ENCODE assay signal across 17 mouse cellular contexts in the genomic region with DNA sequence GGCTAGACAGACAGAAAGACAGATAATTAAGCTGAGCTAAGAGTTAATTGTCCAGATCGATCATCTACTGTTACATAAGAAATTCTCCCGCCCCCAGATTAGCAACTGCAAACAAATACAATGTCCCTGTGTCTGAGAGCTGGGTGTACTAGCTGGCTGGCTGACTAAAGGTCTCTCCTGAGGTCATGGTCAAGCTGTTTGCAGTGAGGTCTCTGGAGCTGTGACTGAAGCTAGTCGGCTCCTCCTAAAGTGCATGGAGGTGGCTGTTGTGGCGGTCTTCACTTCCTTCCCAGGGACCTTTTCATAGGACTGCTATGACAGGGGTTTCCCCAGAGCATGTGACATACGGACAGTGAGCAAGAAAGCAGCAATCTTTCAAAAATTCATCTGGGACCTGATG. TPM values are rescaled to one million over a fixed set of nuclear protein-coding genes. Genes with fewer than 3 reads are reported as not detected.
DNase-seq lines count a peak whose midpoint lies in the region; ATAC-seq and TF ChIP-seq lines count a peak whose summit lies in the region.
"Had no signal": no experiment of that assay in that cellular context is flagged by ENCODE, and none has a peak within 500 bp of the region (broad histone marks: within the 10 kb centered on the region; RNA-seq: fewer than 3 reads in every experiment).

No protein-coding gene starts in this region.

- ATAC-seq in common myeloid progenitor, adult 5-6 weeks (replicated peaks; ENCODE audit: low read depth, poor library complexity, severe bottlenecking): peak; percentile 56
- ATAC-seq in megakaryocyte progenitor cell, adult 5-6 weeks (replicated peaks; ENCODE audit: poor library complexity): peak; percentile 30
- no peak for ATAC-seq in forebrain, embryonic 15.5 days (replicated peaks)
- ATAC-seq: CD4-positive, CD25-positive, alpha-beta regulatory T cell, adult 4 months; forebrain, embryonic 13.5 days had no signal

- H3K27me3 ChIP-seq in liver, adult 2 months (ENCODE audit: control insufficient read depth, insufficient read depth, low read length): no peaks in the 10 kb centered on the region
- H3K27me3 ChIP-seq in forebrain, embryonic 15.5 days: no peaks in the 10 kb centered on the region
- H3K27me3 ChIP-seq: forebrain, embryonic 13.5 days had no signal

- H3K4me3 ChIP-seq in liver, adult 2 months (ENCODE audit: insufficient read depth, low read depth, low read length): no peak overlapping the region
- no peak overlapping the region for H3K4me3 ChIP-seq in forebrain, embryonic 15.5 days
- H3K4me3 ChIP-seq: embryonic facial prominence, embryonic 10.5 days; forebrain, embryonic 13.5 days; hindbrain, embryonic 10.5 days had no signal

- TF ChIP-seq CTCF in liver, adult 2 months (IDR thresholded peaks at IDR 0.05; ENCODE audit: low read depth, low read length): no peak

- TF ChIP-seq POLR2A in liver, adult 2 months (IDR thresholded peaks at IDR 0.05; ENCODE audit: extremely low read depth, insufficient read depth, low read length): no peak

- H3K79me2 ChIP-seq in liver, adult 2 months (ENCODE audit: control insufficient read depth, insufficient read depth, low read length): no peaks in the 10 kb centered on the region

- DNase-seq in liver, adult 2 months (ENCODE audit: extremely low read depth, low read depth, low spot score): peak; percentile 84
- DNase-seq in liver: no peak
- DNase-seq in adrenal gland, postnatal 10 days: peak; percentile 43
- DNase-seq in gastrocnemius, postnatal 36 days: no peak
- DNase-seq in urinary bladder, postnatal 14 days (ENCODE audit: low spot score): no peak
- DNase-seq: cerebellum, postnatal 25 days; kidney, postnatal 36 days; midbrain, embryonic 14.5 days; thymus, adult 18-20 months had no signal

- no peak overlapping the region for H3K27ac ChIP-seq in liver, adult 2 months (replicated peaks; ENCODE audit: insufficient read depth, low read depth, low read length)
- no peak overlapping the region for H3K27ac ChIP-seq in forebrain, embryonic 15.5 days (replicated peaks)
- H3K27ac ChIP-seq: embryonic facial prominence, embryonic 10.5 days; forebrain, embryonic 13.5 days; hindbrain, embryonic 10.5 days had no signal

- WGBS in liver, adult 2 months: 7% methylated on average over 5 of the region's 5 CpGs
- WGBS in forebrain, embryonic 15.5 days: 71% methylated on average over 5 of the region's 5 CpGs

- intact Hi-C loops in gastrocnemius, postnatal 36 days (cut with DNase I): no loop called here

- no peak overlapping the region for H3K4me2 ChIP-seq in forebrain, embryonic 15.5 days (replicated peaks)
- H3K4me2 ChIP-seq: forebrain, embryonic 13.5 days had no signal

- peaks cover 5% of the 10 kb centered on the region; the same call in 1 of the 2 replicates for H3K4me1 ChIP-seq in liver, adult 2 months (ENCODE audit: control insufficient read depth, insufficient read depth, low read length)
- no peaks in the 10 kb centered on the region for H3K4me1 ChIP-seq in forebrain, embryonic 15.5 days
- H3K4me1 ChIP-seq: forebrain, embryonic 13.5 days; hindbrain, embryonic 10.5 days had no signal

- no peak overlapping the region for H3K9ac ChIP-seq in liver, adult 2 months (ENCODE audit: low read depth, low read length)
- no peak overlapping the region for H3K9ac ChIP-seq in forebrain, embryonic 15.5 days (replicated peaks)
- H3K9ac ChIP-seq: forebrain, embryonic 13.5 days had no signal

- no peaks in the 10 kb centered on the region for H3K36me3 ChIP-seq in liver, adult 2 months (ENCODE audit: control insufficient read depth, insufficient read depth, low read length)
- no peaks in the 10 kb centered on the region for H3K36me3 ChIP-seq in forebrain, embryonic 15.5 days
- H3K36me3 ChIP-seq: embryonic facial prominence, embryonic 10.5 days; G1E; hindbrain, embryonic 10.5 days had no signal

- no peaks in the 10 kb centered on the region for H3K9me3 ChIP-seq in forebrain, embryonic 15.5 days
- H3K9me3 ChIP-seq: embryonic facial prominence, embryonic 10.5 days; forebrain, embryonic 13.5 days; G1E; hindbrain, embryonic 10.5 days had no signal

RNA-seq across cellular contexts. Expression of gene Fndc3b, which starts 40.5 kb away (rescaled TPM):
- 9.4 and 9.9 TPM in 2 replicates for total RNA-seq in liver, adult 2 months (2014; rRNA removed)
- polyA plus RNA-seq in liver, adult 2 months (2012; rRNA removed): 3.3 and 3.9 TPM in 2 replicates
- total RNA-seq in adrenal gland, postnatal 10 days (2021): 10 to 100 TPM; 80.0 to 81.2 TPM
- 7.5 and 9.0 TPM in 2 replicates for total RNA-seq in common myeloid progenitor, adult 5-6 weeks (2017)
- total RNA-seq in megakaryocyte progenitor cell, adult 5-6 weeks (2015): 37.6 and 40.6 TPM in 2 replicates
- 14.2 and 15.0 TPM in 2 replicates for total RNA-seq in megakaryocyte progenitor cell, adult 5-6 weeks (2017)
- 10 to 100 TPM; 17.1 to 22.2 TPM for total RNA-seq in gastrocnemius, postnatal 36 days (2021)
- 6.1 and 7.7 TPM in 2 replicates for polyA plus RNA-seq in forebrain, embryonic 15.5 days (2015; fragmentation: Nextera tagmentation; extraction: Ambion mirVana)
- polyA plus RNA-seq: G1E had no signal

Comparison
In these comparisons a context has a peak if more than half of its experiments do, and no peak if none do; other contexts are left out.
1. DNase-seq: peak in liver, adult 2 months (single experiment) and adrenal gland, postnatal 10 days (single experiment); none in liver (single experiment), gastrocnemius, postnatal 36 days (0 of 2) and urinary bladder, postnatal 14 days (single experiment).